Mouse (Mus musculus): ENCODE results near the gene Arhgap15. TPM values are rescaled to one million over a fixed set of nuclear protein-coding genes. Genes with fewer than 3 reads are reported as not detected.

Gene Arhgap15
- total and polyA plus RNA-seq, 3 experiments: 16.6 to 40.3 (median 19.8) TPM

- DNase-seq (ENCODE audit: extremely low read depth): no peak
- TF ChIP-seq NELFE (IDR thresholded peaks at IDR 0.05; ENCODE audit: low read depth, low read length): no peak
- no peak for TF ChIP-seq KAT2A (IDR thresholded peaks at IDR 0.05; ENCODE audit: insufficient replicate concordance, low read length)
- no peak for TF ChIP-seq HCFC1 (IDR thresholded peaks at IDR 0.05; ENCODE audit: low read depth, low read length)
- TF ChIP-seq JUND (conservative IDR thresholded peaks at IDR 0.05; ENCODE audit: low read depth, low read length): no peak
- no peak for TF ChIP-seq BHLHE40 (IDR thresholded peaks at IDR 0.05; ENCODE audit: low read depth, low read length)
- TF ChIP-seq ZKSCAN1 (IDR thresholded peaks at IDR 0.05; ENCODE audit: borderline replicate concordance, low read depth, low read length): no peak
- TF ChIP-seq IRF4 (IDR thresholded peaks at IDR 0.05; ENCODE audit: low read depth, low read length): no peak
- no peak for TF ChIP-seq MAZ (IDR thresholded peaks at IDR 0.05; ENCODE audit: low read depth, low read length)
- no peak for TF ChIP-seq CHD1 (IDR thresholded peaks at IDR 0.05; ENCODE audit: low read depth, low read length)
- TF ChIP-seq TBP (conservative IDR thresholded peaks at IDR 0.05; ENCODE audit: low read depth, low read length): no peak
- no peak for TF ChIP-seq SMC3 (IDR thresholded peaks at IDR 0.05; ENCODE audit: low read depth, low read length)
- no peak for TF ChIP-seq RAD21 (IDR thresholded peaks at IDR 0.05; ENCODE audit: low read depth, low read length)
- no peak for TF ChIP-seq ELF1 (IDR thresholded peaks at IDR 0.05; ENCODE audit: low read depth, low read length)
- TF ChIP-seq PAX5 (IDR thresholded peaks at IDR 0.05; ENCODE audit: low read length): no peak
- TF ChIP-seq CHD2 (IDR thresholded peaks at IDR 0.05; ENCODE audit: low read length): no peak
- no peak for TF ChIP-seq MXI1 (IDR thresholded peaks at IDR 0.05; ENCODE audit: low read depth, low read length)
- no peak for TF ChIP-seq ZC3H11A (IDR thresholded peaks at IDR 0.05; ENCODE audit: low read depth, low read length)
- TF ChIP-seq CTCF (conservative IDR thresholded peaks at IDR 0.05 in 1 of 2, IDR thresholded peaks at IDR 0.05 in 1 of 2; ENCODE audit: low read depth in 2 of 2, low read length in 2 of 2): no peak
- Histone ChIP-seq H3K27me3 (replicated peaks) (no peaks in the 10 kb centered on the region), H3K9ac (ENCODE audit: insufficient read depth, low read depth) (no peak overlapping the region), H3K9me3 (replicated peaks; ENCODE audit: low read length) (no peaks in the 10 kb centered on the region), H3K4me1 (ENCODE audit: control insufficient read depth in 1 of 2, insufficient read depth in 2 of 2) (no peaks in the 10 kb centered on the region), H3K4me2 (ENCODE audit: insufficient read depth, low read depth, poor library complexity, severe bottlenecking) (no peak overlapping the region), H3K36me3 (replicated peaks in 1 of 2; ENCODE audit: control insufficient read depth in 1 of 2, insufficient read depth in 1 of 2, low read length in 1 of 2) (peaks cover 2 to 36% of the 10 kb centered on the region in 2 experiments), H3K79me2 (replicated peaks; ENCODE audit: control insufficient read depth, extremely low read depth, insufficient read depth, poor library complexity, severe bottlenecking) (peaks cover 6% of the 10 kb centered on the region; the same call in 1 of the 2 replicates), H3K4me3 (replicated peaks in 1 of 3; ENCODE audit: low read depth in 2 of 3, low read length in 2 of 3, poor library complexity in 1 of 3) (no peak overlapping the region), H3K27ac (ENCODE audit: insufficient read depth, low read depth) (no peak overlapping the region)
- dilution Hi-C loops (cut with MboI; ENCODE audit: extremely low pct_ligation_motif_present, extremely low pct_unique_long_range_greater_than_20kb, low sequenced_read_pairs): no loop called here
- in situ Hi-C loops (cut with MboI; ENCODE audit: low pct_ligation_motif_present, low pct_unique_long_range_greater_than_20kb, low sequenced_read_pairs): no loop called here
Observed at GRCm38 (mm10) chr2:43782157-43782556, 33.5 kb downstream of the Arhgap15 start.

- no peaks in the 10 kb centered on the region for H3K9me3 ChIP-seq (replicated peaks; ENCODE audit: low read length)
- 0 out of 2 replicates have a peak, but pooled peaks cover 6% of the 10 kb centered on the region for H3K79me2 ChIP-seq (replicated peaks; ENCODE audit: control insufficient read depth, extremely low read depth, insufficient read depth, poor library complexity, severe bottlenecking)
- TF ChIP-seq ZMIZ1 (IDR thresholded peaks at IDR 0.05; ENCODE audit: low read depth, low read length) (no peak), UBTF (IDR thresholded peaks at IDR 0.05; ENCODE audit: low read depth, low read length) (no peak), USF1 (IDR thresholded peaks at IDR 0.05; ENCODE audit: low read depth, low read length) (no peak), CHD1 (IDR thresholded peaks at IDR 0.05; ENCODE audit: low read depth, low read length) (no peak), HCFC1 (IDR thresholded peaks at IDR 0.05; ENCODE audit: low read depth, low read length) (no peak), NELFE (IDR thresholded peaks at IDR 0.05; ENCODE audit: low read depth, low read length) (no peak), MAZ (IDR thresholded peaks at IDR 0.05; ENCODE audit: low read depth, low read length) (no peak), SMC3 (IDR thresholded peaks at IDR 0.05; ENCODE audit: low read depth, low read length) (no peak), ZKSCAN1 (IDR thresholded peaks at IDR 0.05; ENCODE audit: borderline replicate concordance, low read depth, low read length) (no peak), ZNF384 (IDR thresholded peaks at IDR 0.05; ENCODE audit: low read depth, low read length) (no peak), PAX5 (IDR thresholded peaks at IDR 0.05; ENCODE audit: low read length) (no peak), MAX (IDR thresholded peaks at IDR 0.05; ENCODE audit: low read length) (no peak), CHD2 (IDR thresholded peaks at IDR 0.05; ENCODE audit: low read length) (no peak), MEF2A (IDR thresholded peaks at IDR 0.05; ENCODE audit: borderline replicate concordance, low read depth, low read length) (no peak), MAFK (IDR thresholded peaks at IDR 0.05; ENCODE audit: insufficient replicate concordance, low read length) (no peak), ETS1 (conservative IDR thresholded peaks at IDR 0.05; ENCODE audit: low read depth, low read length) (no peak), USF2 (conservative IDR thresholded peaks at IDR 0.05; ENCODE audit: low read depth, low read length) (no peak)
- dilution Hi-C loops (cut with MboI; ENCODE audit: extremely low pct_ligation_motif_present, extremely low pct_unique_long_range_greater_than_20kb, low sequenced_read_pairs): no loop called here
- H3K36me3 ChIP-seq (replicated peaks in 1 of 2; ENCODE audit: control insufficient read depth in 1 of 2, insufficient read depth in 1 of 2, low read length in 1 of 2): peaks cover 2 to 46% of the 10 kb centered on the region in 2 experiments
- no peak overlapping the region for H3K9ac ChIP-seq (ENCODE audit: insufficient read depth, low read depth)
- H3K27ac ChIP-seq (ENCODE audit: insufficient read depth, low read depth): no peak overlapping the region
- no peaks in the 10 kb centered on the region for H3K27me3 ChIP-seq (replicated peaks)
- H3K4me2 ChIP-seq (ENCODE audit: insufficient read depth, low read depth, poor library complexity, severe bottlenecking): no peak overlapping the region
- in situ Hi-C loops (cut with MboI; ENCODE audit: low pct_ligation_motif_present, low pct_unique_long_range_greater_than_20kb, low sequenced_read_pairs): no loop called here
- H3K4me3 ChIP-seq (replicated peaks in 1 of 3; ENCODE audit: low read depth in 2 of 3, low read length in 2 of 3, poor library complexity in 1 of 3): no peak overlapping the region
- H3K4me1 ChIP-seq (ENCODE audit: control insufficient read depth in 1 of 2, insufficient read depth in 2 of 2): no peaks in the 10 kb centered on the region
- DNase-seq (ENCODE audit: extremely low read depth): no peak
Observed at GRCm38 (mm10) chr2:43783759-43784735, 35.4 kb downstream of the Arhgap15 start.

Measured in CH12.LX (cell line).